Mouse (Mus musculus) urinary bladder, adult 18-20 months (tissue): ENCODE measurements around the gene Trim33.

ENCODE experiments used
- DNase-seq, 2 experiments: peaks; one replicate each; pipeline ENCODE4 v3.0.0; 2022; ENCODE audit warnings: low spot score in 2 of 2, mixed read lengths in 2 of 2

Trim33 gene

GRCm38 (mm10) chr3:103279182-103280149 lies at the start of gene Trim33:
TSS of gene Trim33 (plus strand) at chr3:103279293.
- DNase-seq: peak; percentile 78 to 84

- DNase-seq: no peak
Observed at GRCm38 (mm10) chr3:103232398-103232797, 46.7 kb upstream of the Trim33 start.

GRCm38 (mm10) chr3:103241524-103241923 lies 37.6 kb upstream of the Trim33 start:
- no peak for DNase-seq

GRCm38 (mm10) chr3:103242156-103242555 lies 36.9 kb upstream of the Trim33 start:
- DNase-seq: no peak

- no peak for DNase-seq
Observed at GRCm38 (mm10) chr3:103243491-103243890, 35.6 kb upstream of the Trim33 start.

GRCm38 (mm10) chr3:103246627-103247260 lies 32.3 kb upstream of the Trim33 start:
- no peak for DNase-seq

GRCm38 (mm10) chr3:103256089-103256819 lies 22.8 kb upstream of the Trim33 start:
- peak; percentile 23 to 49 for DNase-seq

GRCm38 (mm10) chr3:103262802-103263417 lies 16.2 kb upstream of the Trim33 start:
- peak in 1 of 2 experiments; percentile 53 for DNase-seq

- peak in 1 of 2 experiments; percentile 57 for DNase-seq
Observed at GRCm38 (mm10) chr3:103278561-103279181, 422 bp upstream of the Trim33 start.

- peak; percentile 25 to 59 for DNase-seq
Observed at GRCm38 (mm10) chr3:103280241-103280761, 1.2 kb downstream of the Trim33 start.

- no peak for DNase-seq
Observed at GRCm38 (mm10) chr3:103280875-103281274, 1.8 kb downstream of the Trim33 start.

- no peak for DNase-seq
Observed at GRCm38 (mm10) chr3:103288761-103289160, 9.7 kb downstream of the Trim33 start.

GRCm38 (mm10) chr3:103291087-103291486 lies 12.0 kb downstream of the Trim33 start:
- DNase-seq: no peak

GRCm38 (mm10) chr3:103305411-103305982 lies 26.4 kb downstream of the Trim33 start:
- no peak for DNase-seq

- DNase-seq: no peak
Observed at GRCm38 (mm10) chr3:103309252-103309651, 30.2 kb downstream of the Trim33 start.

GRCm38 (mm10) chr3:103309750-103310149 lies 30.7 kb downstream of the Trim33 start:
- no peak for DNase-seq

GRCm38 (mm10) chr3:103314291-103314690 lies 35.2 kb downstream of the Trim33 start:
- no peak for DNase-seq

- DNase-seq: no peak
Observed at GRCm38 (mm10) chr3:103335371-103335770, 56.3 kb downstream of the Trim33 start.

- DNase-seq: no peak
Observed at GRCm38 (mm10) chr3:103346658-103347057, 67.6 kb downstream of the Trim33 start.

GRCm38 (mm10) chr3:103353518-103353917 lies 74.4 kb downstream of the Trim33 start:
- no peak for DNase-seq
